In genomic region chr2:68756793-68757192, GRCm38 (mm10) we compare ENCODE assay signal across 9 mouse cellular contexts.
A peak's percentile ranks its signal among the peaks of the same experiment; 100 is the strongest.
DNase-seq lines count a peak whose midpoint lies in the region; ATAC-seq and TF ChIP-seq lines count a peak whose summit lies in the region.
"Had no signal": no experiment of that assay in that cellular context is flagged by ENCODE, and none has a peak within 500 bp of the region (broad histone marks: within the 10 kb centered on the region; RNA-seq: fewer than 3 reads in every experiment).

No protein-coding gene starts in this region.

- WGBS in stomach, embryonic 15.5 days: 22% methylated on average over 6 of the region's 6 CpGs

- CTCF ChIA-PET in Patski (lab: Charles Lee): interaction anchor here (0.7 to 6.1 kb wide), 13 partner anchors 9 to 371 kb away, joined by 3 to 53 read pairs (median 3); no protein-coding TSS in a partner anchor

- in situ Hi-C loops in Patski (cut with MboI; ENCODE audit: low pct_unique_long_range_greater_than_20kb): loop anchor here (5.0 kb wide), 2 partner anchors 194 to 389 kb away; no protein-coding TSS in a partner anchor

- H3K4me2 ChIP-seq in stomach, embryonic 15.5 days: no peak overlapping the region
- H3K4me2 ChIP-seq: limb, embryonic 15.5 days had no signal

- no peaks in the 10 kb centered on the region for H3K4me1 ChIP-seq in cortical plate, adult 2 months (ENCODE audit: control insufficient read depth, insufficient read depth, low read length)
- H3K4me1 ChIP-seq in stomach, embryonic 15.5 days: no peaks in the 10 kb centered on the region
- H3K4me1 ChIP-seq: limb, embryonic 15.5 days had no signal

- H3K9ac ChIP-seq in stomach, embryonic 15.5 days: no peak overlapping the region
- H3K9ac ChIP-seq: limb, embryonic 15.5 days had no signal

- H3K36me3 ChIP-seq in stomach, embryonic 15.5 days: no peaks in the 10 kb centered on the region
- H3K36me3 ChIP-seq: limb, embryonic 15.5 days had no signal

- DNase-seq in 416B (ENCODE audit: low read depth) (peak; percentile 61), Patski (ENCODE audit: low read depth, low spot score) (no peak)
- DNase-seq in kidney, postnatal 4 days: peak; percentile 63 to 70
- no peak for DNase-seq in thymus, postnatal 25 days

- peak; percentile 84 for TF ChIP-seq CTCF in Patski (IDR thresholded peaks at IDR 0.05)
- TF ChIP-seq CTCF in cortical plate, adult 2 months (IDR thresholded peaks at IDR 0.05; ENCODE audit: extremely low read depth, insufficient read depth, low read length): peak; percentile 81

- no peaks in the 10 kb centered on the region for H3K9me3 ChIP-seq in stomach, embryonic 15.5 days
- H3K9me3 ChIP-seq: limb, embryonic 15.5 days had no signal

- H3K27me3 ChIP-seq in Patski: no peaks in the 10 kb centered on the region
- H3K27me3 ChIP-seq in stomach, embryonic 15.5 days (replicated peaks): no peaks in the 10 kb centered on the region
- H3K27me3 ChIP-seq: limb, embryonic 15.5 days had no signal

- ATAC-seq in Patski: peak; percentile 57
- peak; percentile 32 to 51; a peak in 2 of 4 replicates for ATAC-seq in hematopoietic stem cell, adult 5-6 weeks (replicated peaks in 1 of 2; ENCODE audit: insufficient read depth in 1 of 2, low FRiP score in 2 of 2, low TSS enrichment in 1 of 2, low read depth in 1 of 2, poor library complexity in 2 of 2, severe bottlenecking in 2 of 2)
- peak; percentile 58 for ATAC-seq in megakaryocyte progenitor cell, adult 5-6 weeks (replicated peaks; ENCODE audit: poor library complexity)
- peak; percentile 39; the same call in 1 of the 2 replicates for ATAC-seq in stomach, embryonic 15.5 days (ENCODE audit: insufficient read depth, low FRiP score, low read depth)

- no peak overlapping the region for H3K4me3 ChIP-seq in cortical plate, adult 2 months (ENCODE audit: insufficient read depth, low read length)
- H3K4me3 ChIP-seq in stomach, embryonic 15.5 days (replicated peaks): no peak overlapping the region
- H3K4me3 ChIP-seq: limb, embryonic 15.5 days had no signal

- POLR2A ChIA-PET in Patski (lab: Charles Lee): interaction anchor here (0.6 to 0.9 kb wide), 2 partner anchors 194 to 507 kb away, joined by 3 to 4 read pairs; no protein-coding TSS in a partner anchor

- H3K27ac ChIP-seq in cortical plate, adult 2 months (ENCODE audit: insufficient read depth, low read length): no peak overlapping the region
- H3K27ac ChIP-seq in stomach, embryonic 15.5 days: no peak overlapping the region
- H3K27ac ChIP-seq: limb, embryonic 15.5 days had no signal

- no peak for TF ChIP-seq POLR2A in cortical plate, adult 2 months (IDR thresholded peaks at IDR 0.05; ENCODE audit: extremely low read depth, insufficient read depth, low read length)

Comparison
In these comparisons a context has a peak if more than half of its experiments do, and no peak if none do; other contexts are left out.
1. DNase-seq: peak in 416B (single experiment) and kidney, postnatal 4 days (2 of 2); none in Patski (single experiment) and thymus, postnatal 25 days (single experiment).
2. Peak in every context shown above with its lines, with median percentiles within 50 percentile points of each other: ATAC-seq.